Mouse (Mus musculus) ES-Bruce4 (cell line): ENCODE measurements around the gene Hus1.

Experiments
- CTCF ChIP-seq: IDR thresholded peaks from one replicate; pipeline ENCODE4 v1.8.1; 2011; ENCODE audit warnings: low read depth, low read length
- EP300 ChIP-seq: IDR thresholded peaks from 2 replicates; pipeline ENCODE4 v1.6.1; 2011; ENCODE audit warnings: low read depth, low read length; ENCODE audit not compliant: insufficient read depth
- POLR2A ChIP-seq: IDR thresholded peaks from one replicate; pipeline ENCODE4 v1.8.1; 2011; ENCODE audit warnings: low read length; ENCODE audit not compliant: insufficient read depth

GRCm38 (mm10) chr11:9025211-9025610 lies 14.2 kb upstream of the Hus1 start:
- TF ChIP-seq EP300 (no peak), CTCF (no peak), POLR2A (no peak)
